Mouse (Mus musculus) heart, postnatal 0 days (tissue): Measurements from ENCODE around the gene Clk2. TPM values are rescaled to one million over a fixed set of nuclear protein-coding genes. Genes with fewer than 3 reads are reported as not detected.

Experiments
- ATAC-seq: fragments of 200-750 bp; cut with Nextera tagmentation; 2 replicates; pipeline ENCODE4 v1.8.0; 2017; ENCODE audit warnings: low read depth, moderate number of reproducible peaks, moderate library complexity; ENCODE audit not compliant: insufficient read depth
- DNase-seq: peaks from one replicate; pipeline ENCODE4 v3.0.0-alpha.2; 2016; ENCODE audit warnings: low spot score
- H3K27ac ChIP-seq: fragments of 300-500 bp; sonication (generic); 2 replicates; pipeline ENCODE4 v1.5.1; 2014; ENCODE audit warnings: low read depth, mild to moderate bottlenecking
- H3K27me3 ChIP-seq: fragments of 300-500 bp; sonication (generic); 2 replicates; pipeline ENCODE4 v1.6.1; 2014; ENCODE audit warnings: low read length, mixed read lengths; ENCODE audit not compliant: control insufficient read depth, insufficient read depth
- H3K36me3 ChIP-seq: fragments of 300-500 bp; sonication (generic); replicated peaks from 2 replicates; pipeline ENCODE4 v1.6.1; 2014; ENCODE audit warnings: low read length, mixed read lengths; ENCODE audit not compliant: control insufficient read depth, insufficient read depth
- H3K4me1 ChIP-seq: fragments of 300-500 bp; sonication (generic); 2 replicates; pipeline ENCODE4 v1.6.1; 2014; ENCODE audit warnings: antibody characterized with exemption; ENCODE audit not compliant: control insufficient read depth, insufficient read depth
- H3K4me2 ChIP-seq: fragments of 300-500 bp; sonication (generic); 2 replicates; pipeline ENCODE4 v1.6.1; 2014; ENCODE audit warnings: low read depth, mild to moderate bottlenecking, low read length, moderate library complexity
- H3K4me3 ChIP-seq: fragments of 300-500 bp; sonication (generic); 2 replicates; pipeline ENCODE4 v1.5.1; 2014; ENCODE audit warnings: low read depth, low read length
- H3K9ac ChIP-seq: fragments of 300-500 bp; sonication (generic); replicated peaks from 2 replicates; pipeline ENCODE4 v1.6.1; 2014; ENCODE audit warnings: low read depth, low read length, mixed read lengths
- H3K9me3 ChIP-seq: fragments of 300-500 bp; sonication (generic); replicated peaks from 2 replicates; pipeline ENCODE4 v1.6.1; 2016; ENCODE audit warnings: low read length; ENCODE audit not compliant: control insufficient read depth
- CTCF ChIP-seq: IDR thresholded peaks from 2 replicates; pipeline ENCODE4 v1.5.1; 2016; ENCODE audit warnings: antibody characterized with exemption, control low read depth, low read depth
- EP300 ChIP-seq: IDR thresholded peaks from 2 replicates; pipeline ENCODE4 v1.6.1; 2016; ENCODE audit warnings: antibody characterized with exemption, low read depth
- WGBS: fragments of 180-500 bp; shearing (Covaris S2); extraction: QIAGEN DNeasy Blood & Tissue Kit; methylation state at CpG from one replicate; pipeline ENCODE4 v1.1.7; 2014; 5-methylcytosine and 5-hydroxymethylcytosine counted together
- polyA plus RNA-seq: library from polyadenylated mRNA; unstranded; fragments of >200 nt; fragmentation: Nextera tagmentation; extraction: Ambion mirVana; gene quantifications from 2 replicates; pipeline ENCODE4 v1.2.1, GENCODE M21; 2015
- total RNA-seq: library from RNA; depleted of rRNA; stranded (reverse); fragments of >200 nt; gene quantifications from 2 replicates; pipeline ENCODE4 v1.2.3, GENCODE M21; 2014; ENCODE audit warnings: low replicate concordance; rRNA removed

Clk2 gene
- total and polyA plus RNA-seq, 2 experiments from 2014 or later = 8.5 to 22.7 TPM

DNA sequence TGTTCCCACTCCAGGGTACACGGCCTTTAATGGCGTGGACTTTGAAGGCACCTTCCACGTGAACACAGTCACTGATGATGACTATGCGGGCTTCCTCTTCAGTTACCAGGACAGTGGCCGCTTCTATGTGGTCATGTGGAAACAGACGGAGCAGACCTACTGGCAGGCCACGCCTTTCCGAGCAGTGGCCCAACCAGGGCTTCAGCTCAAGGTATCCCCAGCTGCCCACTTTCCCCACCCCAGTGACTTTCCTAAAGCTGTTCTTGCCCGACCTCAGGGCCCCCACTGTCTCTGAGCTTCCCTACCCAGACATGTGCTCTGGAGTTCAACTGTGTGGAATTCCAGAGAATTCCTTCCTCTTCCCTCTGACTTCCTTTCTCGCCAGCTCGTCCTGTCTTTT, 60.2 kb downstream of the Clk2 start:
- no peak for DNase-seq
- TF ChIP-seq EP300 = no peak
- no peak overlapping the region for H3K27ac ChIP-seq
- H3K9ac ChIP-seq = no peak overlapping the region
- ATAC-seq = no peak
- no peaks in the 10 kb centered on the region for H3K9me3 ChIP-seq
- H3K4me3 ChIP-seq = no peak overlapping the region
- H3K4me1 ChIP-seq = peaks cover 11% of the 10 kb centered on the region
- WGBS = 77% methylated on average over 11 of the region's 11 CpGs
- no peak overlapping the region for H3K4me2 ChIP-seq
- H3K36me3 ChIP-seq = no peaks in the 10 kb centered on the region
- peaks cover 15% of the 10 kb centered on the region; the same call in 1 of the 2 replicates for H3K27me3 ChIP-seq

DNA sequence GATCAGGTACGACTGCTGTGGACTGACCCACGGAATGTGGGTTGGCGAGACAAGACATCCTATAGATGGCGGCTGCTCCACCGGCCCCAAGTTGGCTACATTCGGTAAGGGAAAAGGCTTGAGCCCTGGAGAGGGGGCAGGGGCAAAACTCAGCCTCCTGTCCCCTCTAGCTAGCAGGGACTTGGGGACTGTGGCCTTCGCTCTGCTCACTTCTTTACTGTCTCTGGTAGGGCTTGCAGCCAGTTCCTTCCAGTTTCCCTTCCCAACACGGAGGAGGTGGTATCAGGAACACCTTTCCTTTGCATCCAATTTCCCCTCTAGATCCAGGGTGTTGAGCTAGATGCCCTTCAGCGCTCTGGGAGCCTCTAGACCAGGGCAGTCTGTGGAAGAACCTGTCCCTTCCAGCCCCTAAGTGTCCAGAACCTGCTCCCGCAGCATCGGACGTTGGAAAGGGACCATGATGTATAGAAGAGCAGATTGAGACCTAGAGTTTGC, 60.8 kb downstream of the Clk2 start:
- Histone ChIP-seq H3K27me3 (peaks cover 19% of the 10 kb centered on the region; the same call in 1 of the 2 replicates), H3K4me1 (peaks cover 11% of the 10 kb centered on the region), H3K36me3 (no peaks in the 10 kb centered on the region), H3K27ac (no peak overlapping the region), H3K4me2 (no peak overlapping the region), H3K9me3 (no peaks in the 10 kb centered on the region), H3K9ac (no peak overlapping the region), H3K4me3 (no peak overlapping the region)
- no peak for DNase-seq
- ATAC-seq = no peak
- no peak for TF ChIP-seq EP300
- 75% methylated on average over 12 of the region's 12 CpGs for WGBS

DNA sequence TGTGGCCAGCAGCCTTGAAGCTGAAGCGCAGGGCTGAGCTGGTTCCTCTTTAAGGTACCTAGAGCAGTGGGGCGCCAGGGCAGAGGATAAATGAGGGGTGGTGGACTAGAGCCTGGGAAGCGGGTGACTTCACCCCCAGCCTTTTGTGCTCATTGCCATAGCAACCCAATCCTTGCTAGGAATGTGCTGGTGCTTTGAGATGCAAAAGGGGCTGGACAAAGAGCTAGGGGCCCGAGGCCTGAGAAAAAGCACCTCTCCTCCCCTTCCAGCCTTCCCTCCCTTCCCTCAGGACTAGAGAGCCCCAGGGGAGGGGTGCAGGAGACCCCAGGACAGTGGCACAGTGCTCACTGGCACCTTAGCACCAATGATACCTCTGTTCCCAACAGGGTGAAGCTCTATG, 61.3 kb downstream of the Clk2 start:
- H3K9me3 ChIP-seq = no peaks in the 10 kb centered on the region
- DNase-seq = no peak
- no peak overlapping the region for H3K27ac ChIP-seq
- H3K4me2 ChIP-seq = no peak overlapping the region
- no peak for TF ChIP-seq CTCF
- TF ChIP-seq EP300 = no peak
- no peak overlapping the region for H3K9ac ChIP-seq
- 76% methylated on average over 4 of the region's 4 CpGs for WGBS
- H3K4me1 ChIP-seq = peaks cover 11% of the 10 kb centered on the region
- ATAC-seq = no peak
- H3K27me3 ChIP-seq = peaks cover 21% of the 10 kb centered on the region; the same call in 1 of the 2 replicates
- H3K4me3 ChIP-seq = no peak overlapping the region
- H3K36me3 ChIP-seq = no peaks in the 10 kb centered on the region

DNA sequence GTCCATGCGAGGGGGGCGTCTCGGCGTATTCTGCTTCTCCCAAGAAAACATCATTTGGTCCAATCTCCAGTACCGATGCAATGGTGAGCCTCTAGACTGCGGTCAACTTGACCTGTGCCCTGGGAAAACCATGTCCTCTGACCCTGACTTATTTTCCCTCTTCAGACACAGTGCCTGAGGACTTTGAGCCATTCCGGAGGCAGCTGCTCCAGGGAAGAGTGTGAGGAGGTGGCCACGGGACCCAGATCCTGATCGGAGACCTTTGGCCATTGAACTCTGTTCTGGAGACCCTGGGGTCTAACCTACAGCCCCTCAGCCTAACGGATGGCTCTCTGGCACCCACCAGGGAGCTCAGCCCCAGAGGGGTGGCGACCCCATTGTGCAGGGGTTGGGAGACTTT, 61.8 kb downstream of the Clk2 start:
- Histone ChIP-seq H3K4me1 (peaks cover 11% of the 10 kb centered on the region), H3K9ac (no peak overlapping the region)

More for the DNA sequence above, 61.8 kb downstream of the Clk2 start:
- ATAC-seq = no peak
- H3K4me3 ChIP-seq = no peak overlapping the region
- H3K27ac ChIP-seq = no peak overlapping the region
- no peaks in the 10 kb centered on the region for H3K9me3 ChIP-seq
- H3K4me2 ChIP-seq = no peak overlapping the region
- 64% methylated on average over 11 of the region's 11 CpGs for WGBS
- DNase-seq = no peak
- no peak for TF ChIP-seq EP300
- TF ChIP-seq CTCF = no peak
- no peaks in the 10 kb centered on the region for H3K36me3 ChIP-seq
- H3K27me3 ChIP-seq = peaks cover 21% of the 10 kb centered on the region; the same call in 1 of the 2 replicates

Other genes with a start within 250 kb of the Clk2 start
- gene Ash1l, start 214.2 kb upstream of the Clk2 start, total RNA-seq = 17.1 and 17.6 TPM in 2 replicates
- 9.7 and 10.1 TPM in 2 replicates for gene Ash1l, start 214.2 kb upstream of the Clk2 start, polyA plus RNA-seq
- gene Dap3, start 213.6 kb upstream of the Clk2 start, total RNA-seq = 79.5 and 98.6 TPM in 2 replicates
- 152 and 155 TPM in 2 replicates for gene Dap3, start 213.6 kb upstream of the Clk2 start, polyA plus RNA-seq
- gene Rusc1, start 71.5 kb upstream of the Clk2 start, total RNA-seq = 8.7 and 9.8 TPM in 2 replicates
- gene Rusc1, start 71.5 kb upstream of the Clk2 start, polyA plus RNA-seq = 8.5 and 8.6 TPM in 2 replicates
- gene Gm43738, start 63.7 kb upstream of the Clk2 start, total RNA-seq = not detected in 2 replicates
- gene Gm43738, start 63.7 kb upstream of the Clk2 start, polyA plus RNA-seq = not detected in 2 replicates
- gene Fdps, start 62.8 kb upstream of the Clk2 start, total RNA-seq = 111 and 131 TPM in 2 replicates
- 72.8 and 81.1 TPM in 2 replicates for gene Fdps, start 62.8 kb upstream of the Clk2 start, polyA plus RNA-seq
- gene Pklr, start 28.7 kb upstream of the Clk2 start, total RNA-seq = not detected in 2 replicates
- gene Pklr, start 28.7 kb upstream of the Clk2 start, polyA plus RNA-seq = 0.04 TPM in 1 of 2 replicates, not detected in the other
- 1.1 TPM in 1 of 2 replicates, not detected in the other for gene Hcn3, start 4.6 kb upstream of the Clk2 start, total RNA-seq
- 0.15 and 0.32 TPM in 2 replicates for gene Hcn3, start 4.6 kb upstream of the Clk2 start, polyA plus RNA-seq
- gene Scamp3, start 12.7 kb downstream of the Clk2 start, total RNA-seq = 54.4 and 60.7 TPM in 2 replicates
- gene Scamp3, start 12.7 kb downstream of the Clk2 start, polyA plus RNA-seq = 65.9 and 70.3 TPM in 2 replicates
- 2.1 and 2.2 TPM in 2 replicates for gene Fam189b, start 18.3 kb downstream of the Clk2 start, total RNA-seq
- 5.6 and 5.7 TPM in 2 replicates for gene Fam189b, start 18.3 kb downstream of the Clk2 start, polyA plus RNA-seq
- 36.2 and 36.4 TPM in 2 replicates for gene Gba, start 38.1 kb downstream of the Clk2 start, total RNA-seq
- gene Gba, start 38.1 kb downstream of the Clk2 start, polyA plus RNA-seq = 20.1 and 20.8 TPM in 2 replicates
- 21.4 and 26.4 TPM in 2 replicates for gene Thbs3, start 50.4 kb downstream of the Clk2 start, total RNA-seq
- 16.4 and 17.4 TPM in 2 replicates for gene Thbs3, start 50.4 kb downstream of the Clk2 start, polyA plus RNA-seq
- gene Mtx1, start 62.3 kb downstream of the Clk2 start, total RNA-seq = 101 and 247 TPM in 2 replicates
- gene Mtx1, start 62.3 kb downstream of the Clk2 start, polyA plus RNA-seq = 96.7 and 99.3 TPM in 2 replicates
- gene Muc1, start 64.3 kb downstream of the Clk2 start, total RNA-seq = 9.3 TPM in 1 of 2 replicates, not detected in the other
- gene Muc1, start 64.3 kb downstream of the Clk2 start, polyA plus RNA-seq = 0.20 and 0.69 TPM in 2 replicates
- gene Krtcap2, start 81.2 kb downstream of the Clk2 start, total RNA-seq = 41.8 and 76.1 TPM in 2 replicates
- gene Krtcap2, start 81.2 kb downstream of the Clk2 start, polyA plus RNA-seq = 192 and 216 TPM in 2 replicates
- gene Trim46, start 81.5 kb downstream of the Clk2 start, total RNA-seq = 0.08 and 0.62 TPM in 2 replicates
- 0.44 and 0.45 TPM in 2 replicates for gene Trim46, start 81.5 kb downstream of the Clk2 start, polyA plus RNA-seq
- 271 and 450 TPM in 2 replicates for gene Dpm3, start 94.6 kb downstream of the Clk2 start, total RNA-seq
- 80.3 and 85.9 TPM in 2 replicates for gene Dpm3, start 94.6 kb downstream of the Clk2 start, polyA plus RNA-seq
- 33.7 and 54.2 TPM in 2 replicates for gene Slc50a1, start 105.8 kb downstream of the Clk2 start, total RNA-seq
- 50.7 and 52.0 TPM in 2 replicates for gene Slc50a1, start 105.8 kb downstream of the Clk2 start, polyA plus RNA-seq
- gene Efna1, start 116.3 kb downstream of the Clk2 start, total RNA-seq = 43.1 and 46.2 TPM in 2 replicates
- gene Efna1, start 116.3 kb downstream of the Clk2 start, polyA plus RNA-seq = 37.2 and 38.4 TPM in 2 replicates
- gene Efna3, start 158.2 kb downstream of the Clk2 start, total RNA-seq = not detected in 2 replicates
- 0.12 and 0.44 TPM in 2 replicates for gene Efna3, start 158.2 kb downstream of the Clk2 start, polyA plus RNA-seq
- gene Efna4, start 173.2 kb downstream of the Clk2 start, total RNA-seq = 2.7 and 7.2 TPM in 2 replicates
- gene Efna4, start 173.2 kb downstream of the Clk2 start, polyA plus RNA-seq = 2.6 and 3.5 TPM in 2 replicates
- gene Adam15, start 185.2 kb downstream of the Clk2 start, total RNA-seq = 99.0 and 115 TPM in 2 replicates
- gene Adam15, start 185.2 kb downstream of the Clk2 start, polyA plus RNA-seq = 72.3 and 82.2 TPM in 2 replicates
- 0.39 TPM in 1 of 2 replicates, not detected in the other for gene Dcst2, start 197.2 kb downstream of the Clk2 start, total RNA-seq
- 0.07 TPM in 1 of 2 replicates, not detected in the other for gene Dcst2, start 197.2 kb downstream of the Clk2 start, polyA plus RNA-seq
- 0.50 TPM in 1 of 2 replicates, not detected in the other for gene Dcst1, start 200.5 kb downstream of the Clk2 start, total RNA-seq
- 0.10 and 0.29 TPM in 2 replicates for gene Dcst1, start 200.5 kb downstream of the Clk2 start, polyA plus RNA-seq
- gene Zbtb7b, start 230.0 kb downstream of the Clk2 start, total RNA-seq = 13.8 and 18.4 TPM in 2 replicates
- gene Zbtb7b, start 230.0 kb downstream of the Clk2 start, polyA plus RNA-seq = 2.4 and 2.6 TPM in 2 replicates
- gene Lenep, start 238.0 kb downstream of the Clk2 start, total RNA-seq = not detected in 2 replicates
- not detected in 2 replicates for gene Lenep, start 238.0 kb downstream of the Clk2 start, polyA plus RNA-seq
- 50.9 and 79.3 TPM in 2 replicates for gene Flad1, start 247.1 kb downstream of the Clk2 start, total RNA-seq
- 46.6 and 50.8 TPM in 2 replicates for gene Flad1, start 247.1 kb downstream of the Clk2 start, polyA plus RNA-seq